Mouse (Mus musculus): Measurements from ENCODE around the gene Bend3. TPM values are rescaled to one million over a fixed set of nuclear protein-coding genes. Genes with fewer than 3 reads are reported as not detected.

The Bend3 gene
- polyA plus RNA-seq (2014; fragmentation: Nextera tagmentation; extraction: Ambion mirVana), result 8.7 and 8.8 TPM in 2 replicates

DNA sequence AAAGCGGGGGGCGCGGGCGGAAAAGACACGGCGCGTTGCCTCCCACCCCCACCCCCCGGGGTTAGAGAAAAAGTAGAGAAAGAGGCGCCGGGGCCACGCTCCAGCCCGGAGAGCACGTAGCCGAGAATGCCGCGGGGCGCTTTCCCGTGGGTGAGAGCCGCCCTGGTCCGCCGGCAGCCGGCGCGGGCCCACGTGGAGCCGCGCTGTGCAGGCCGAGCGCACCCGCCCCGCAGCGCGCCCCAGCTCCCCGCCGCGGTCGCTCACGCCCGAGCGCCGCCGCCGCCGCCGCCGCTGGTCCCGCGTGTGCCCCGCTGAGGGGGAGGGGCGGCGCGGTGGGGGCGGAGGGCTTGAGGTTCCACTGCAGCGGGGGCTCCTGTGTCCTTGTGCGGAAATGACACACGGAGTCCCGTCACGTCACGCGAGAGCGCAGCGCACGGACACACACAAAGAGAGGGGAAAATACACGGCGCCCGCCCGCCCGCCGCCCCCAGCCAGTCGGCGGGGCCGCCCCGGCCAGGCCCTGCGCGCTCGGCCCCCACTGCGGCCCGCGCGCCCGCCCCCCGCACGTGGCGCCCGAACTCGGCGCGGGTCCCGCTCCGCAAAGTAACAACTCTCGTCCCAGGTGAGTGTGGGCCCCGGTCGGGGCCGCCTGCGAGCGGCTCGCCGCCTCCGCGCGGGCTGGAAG is at the start of gene Bend3:
Gene Bend3 (plus strand): TSS at position 81 of the 685 bp plus-strand sequence.
- Histone ChIP-seq H3K4me3 (ENCODE audit: low read depth, low read length) (peak within 1 kb of the TSS; percentile 85), H3K9ac (ENCODE audit: low read depth, low read length) (peak within 1 kb of the TSS; percentile 99), H3K9me3 (ENCODE audit: control insufficient read depth, low read length) (no peaks in the 10 kb centered on the region), H3K27ac (ENCODE audit: low read depth, low read length) (peak within 1 kb of the TSS; percentile 99), H3K4me2 (replicated peaks; ENCODE audit: low read depth, low read length) (peak within 1 kb of the TSS; percentile 98), H3K36me3 (ENCODE audit: control insufficient read depth, insufficient read depth, low read length) (no peaks in the 10 kb centered on the region), H3K4me1 (replicated peaks; ENCODE audit: control insufficient read depth, insufficient read depth, low read length) (no peaks in the 10 kb centered on the region; the same call in 1 of the 2 replicates), H3K27me3 (ENCODE audit: control insufficient read depth, insufficient read depth, low read length) (no peaks in the 10 kb centered on the region)
- ATAC-seq (ENCODE audit: low FRiP score), result peak; percentile 60
- under 1% methylated on average over 28 of the region's 101 CpGs for WGBS
- DNase-seq (ENCODE audit: low spot score), result peak; percentile 79

DNA sequence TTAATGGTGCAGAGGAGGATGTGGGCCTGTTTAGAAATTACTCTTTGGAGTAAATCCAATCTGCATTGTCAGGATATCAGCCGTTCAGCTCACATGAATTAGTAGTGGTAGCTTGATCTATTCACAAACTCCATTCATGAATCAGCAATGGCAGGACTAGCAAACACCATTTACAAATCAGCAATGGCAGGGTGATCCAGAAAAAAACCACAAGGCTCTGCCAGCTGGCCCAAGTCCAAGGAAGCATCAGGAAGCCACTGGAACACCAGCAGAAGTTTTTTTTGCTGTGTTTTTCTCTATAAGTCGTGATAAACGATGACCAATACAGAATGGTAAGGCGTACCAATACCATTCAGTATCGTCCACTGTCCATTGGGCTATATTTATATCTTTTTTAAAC is 48.0 kb upstream of the Bend3 start:
- DNase-seq (ENCODE audit: low spot score) (no peak), ATAC-seq (ENCODE audit: low FRiP score) (no peak)
- 92% methylated on average over 5 of the region's 5 CpGs for WGBS
- Histone ChIP-seq H3K27me3 (ENCODE audit: control insufficient read depth, insufficient read depth, low read length) (no peaks in the 10 kb centered on the region), H3K4me1 (replicated peaks; ENCODE audit: control insufficient read depth, insufficient read depth, low read length) (no peaks in the 10 kb centered on the region), H3K4me2 (replicated peaks; ENCODE audit: low read depth, low read length) (no peak overlapping the region), H3K9me3 (ENCODE audit: control insufficient read depth, low read length) (no peaks in the 10 kb centered on the region), H3K4me3 (ENCODE audit: low read depth, low read length) (no peak overlapping the region), H3K27ac (ENCODE audit: low read depth, low read length) (no peak overlapping the region), H3K9ac (ENCODE audit: low read depth, low read length) (no peak overlapping the region), H3K36me3 (ENCODE audit: control insufficient read depth, insufficient read depth, low read length) (no peaks in the 10 kb centered on the region)

DNA sequence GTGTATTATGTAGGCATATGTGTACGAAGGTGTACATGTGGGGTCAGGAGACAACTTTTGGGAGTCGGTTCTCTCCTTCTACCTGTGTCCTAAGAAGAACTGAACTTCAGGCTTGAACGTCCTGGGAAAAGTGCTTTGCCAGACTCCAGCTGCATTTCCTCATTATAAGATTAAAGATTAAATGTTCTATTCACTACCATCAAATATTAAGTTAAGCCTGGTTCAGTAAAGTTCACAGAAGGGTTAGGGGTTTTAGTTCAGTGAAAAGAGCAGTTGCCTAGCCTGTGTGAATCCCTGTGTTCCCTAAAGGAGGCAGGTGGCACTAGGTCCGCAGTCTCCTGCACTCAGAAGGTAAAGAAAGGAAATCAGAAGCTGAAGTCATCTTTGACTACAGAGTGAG is 44.3 kb upstream of the Bend3 start:
- 95% methylated on average over 4 of the region's 4 CpGs for WGBS
- ATAC-seq (ENCODE audit: low FRiP score) (no peak), DNase-seq (ENCODE audit: low spot score) (no peak)
- no peak overlapping the region for H3K4me3 ChIP-seq (ENCODE audit: low read depth, low read length)
- no peaks in the 10 kb centered on the region for H3K36me3 ChIP-seq (ENCODE audit: control insufficient read depth, insufficient read depth, low read length)
- H3K27me3 ChIP-seq (ENCODE audit: control insufficient read depth, insufficient read depth, low read length), result no peaks in the 10 kb centered on the region
- H3K4me1 ChIP-seq (replicated peaks; ENCODE audit: control insufficient read depth, insufficient read depth, low read length), result no peaks in the 10 kb centered on the region
- H3K4me2 ChIP-seq (replicated peaks; ENCODE audit: low read depth, low read length), result no peak overlapping the region
- H3K27ac ChIP-seq (ENCODE audit: low read depth, low read length), result no peak overlapping the region
- H3K9me3 ChIP-seq (ENCODE audit: control insufficient read depth, low read length), result no peaks in the 10 kb centered on the region
- H3K9ac ChIP-seq (ENCODE audit: low read depth, low read length), result no peak overlapping the region

DNA sequence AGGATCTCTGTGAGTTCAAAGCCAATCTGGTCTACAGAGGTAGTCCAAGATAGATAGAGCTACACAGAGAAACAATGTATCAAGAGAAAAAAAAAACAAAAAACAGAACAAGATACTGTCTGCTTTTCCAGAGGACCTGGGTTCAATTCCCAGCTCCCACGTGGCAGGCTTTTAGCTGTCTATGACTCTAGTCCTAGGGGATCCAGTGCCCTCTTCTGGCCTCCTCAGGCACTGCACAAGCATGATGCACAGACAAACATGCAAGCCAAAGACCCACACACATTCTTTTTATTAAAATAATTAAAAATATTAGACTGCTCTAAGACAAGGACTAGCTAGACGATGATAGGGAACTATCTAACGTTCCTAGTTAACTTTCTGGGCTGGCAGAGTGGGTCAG is 42.9 kb upstream of the Bend3 start:
- Histone ChIP-seq H3K27me3 (ENCODE audit: control insufficient read depth, insufficient read depth, low read length) (no peaks in the 10 kb centered on the region), H3K4me3 (ENCODE audit: low read depth, low read length) (no peak overlapping the region), H3K9me3 (ENCODE audit: control insufficient read depth, low read length) (no peaks in the 10 kb centered on the region), H3K36me3 (ENCODE audit: control insufficient read depth, insufficient read depth, low read length) (no peaks in the 10 kb centered on the region), H3K9ac (ENCODE audit: low read depth, low read length) (no peak overlapping the region), H3K4me2 (replicated peaks; ENCODE audit: low read depth, low read length) (no peak overlapping the region), H3K27ac (ENCODE audit: low read depth, low read length) (no peak overlapping the region), H3K4me1 (replicated peaks; ENCODE audit: control insufficient read depth, insufficient read depth, low read length) (0 out of 2 replicates have a peak, but pooled peaks cover 3% of the 10 kb centered on the region)
- ATAC-seq (ENCODE audit: low FRiP score) (no peak), DNase-seq (ENCODE audit: low spot score) (no peak)
- WGBS, result 92% methylated on average over 3 of the region's 3 CpGs

DNA sequence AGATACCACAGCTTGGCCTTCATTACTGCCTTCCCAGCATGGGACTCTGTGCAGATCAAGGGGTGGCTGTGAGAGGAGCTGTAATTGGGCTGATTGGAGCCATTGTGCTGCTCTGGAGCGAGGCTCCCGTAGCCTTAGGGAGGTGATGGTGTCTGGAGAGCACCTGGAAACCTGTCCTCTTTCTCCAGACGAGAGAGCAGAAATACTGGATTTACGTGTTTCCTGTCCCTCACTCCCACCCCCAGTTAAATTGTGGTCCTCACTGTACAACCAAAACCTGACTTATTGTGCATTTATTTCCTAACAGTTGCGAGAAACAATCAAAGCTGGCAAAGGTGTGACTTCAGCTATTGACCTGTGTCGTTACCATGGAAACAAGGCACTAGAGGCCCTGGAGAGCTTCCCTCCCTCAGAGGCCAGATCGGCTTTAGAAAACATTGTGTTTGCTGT is 39.1 kb upstream of the Bend3 start:
- Histone ChIP-seq H3K9ac (ENCODE audit: low read depth, low read length) (no peak overlapping the region), H3K27me3 (ENCODE audit: control insufficient read depth, insufficient read depth, low read length) (no peaks in the 10 kb centered on the region), H3K4me3 (ENCODE audit: low read depth, low read length) (no peak overlapping the region), H3K27ac (ENCODE audit: low read depth, low read length) (peak overlapping the region; percentile 81), H3K36me3 (ENCODE audit: control insufficient read depth, insufficient read depth, low read length) (no peaks in the 10 kb centered on the region), H3K4me2 (replicated peaks; ENCODE audit: low read depth, low read length) (no peak overlapping the region; the same call in 1 of the 2 replicates), H3K4me1 (replicated peaks; ENCODE audit: control insufficient read depth, insufficient read depth, low read length) (0 out of 2 replicates have a peak, but pooled peaks cover 3% of the 10 kb centered on the region), H3K9me3 (ENCODE audit: control insufficient read depth, low read length) (no peaks in the 10 kb centered on the region)
- WGBS, result 8% methylated on average over 7 of the region's 7 CpGs
- ATAC-seq (ENCODE audit: low FRiP score) (peak; percentile 74), DNase-seq (ENCODE audit: low spot score) (peak; percentile 55)

DNA sequence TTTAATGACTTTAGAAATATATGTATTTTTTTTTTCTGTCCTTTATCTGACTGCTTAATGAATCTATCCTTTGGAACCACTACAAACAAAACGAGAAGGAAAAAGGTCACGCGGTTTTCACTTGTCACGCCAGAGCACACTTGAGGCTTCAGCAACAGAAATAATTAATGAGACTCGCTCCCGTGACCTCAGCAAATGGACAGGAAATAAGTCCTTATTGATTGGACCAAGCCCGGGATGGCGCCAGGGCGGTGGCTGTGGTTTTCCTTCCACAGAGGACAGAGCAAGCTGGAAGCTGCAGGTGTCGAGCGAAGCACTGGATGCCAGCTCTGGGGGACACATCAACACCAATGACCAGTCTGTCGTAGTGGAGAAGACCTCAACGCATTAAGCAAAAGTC is 38.6 kb upstream of the Bend3 start:
- Histone ChIP-seq H3K27me3 (ENCODE audit: control insufficient read depth, insufficient read depth, low read length) (no peaks in the 10 kb centered on the region), H3K9me3 (ENCODE audit: control insufficient read depth, low read length) (no peaks in the 10 kb centered on the region), H3K27ac (ENCODE audit: low read depth, low read length) (peak overlapping the region; percentile 81), H3K4me1 (replicated peaks; ENCODE audit: control insufficient read depth, insufficient read depth, low read length) (0 out of 2 replicates have a peak, but pooled peaks cover 3% of the 10 kb centered on the region), H3K4me2 (replicated peaks; ENCODE audit: low read depth, low read length) (0 out of 2 replicates have a peak overlapping the region, but pooled peaks have one; percentile 3), H3K9ac (ENCODE audit: low read depth, low read length) (no peak overlapping the region), H3K36me3 (ENCODE audit: control insufficient read depth, insufficient read depth, low read length) (no peaks in the 10 kb centered on the region), H3K4me3 (ENCODE audit: low read depth, low read length) (no peak overlapping the region)
- peak; percentile 44; the same call in 1 of the 2 replicates for ATAC-seq (ENCODE audit: low FRiP score)
- peak; percentile 59 for DNase-seq (ENCODE audit: low spot score)
- 34% methylated on average over 13 of the region's 13 CpGs for WGBS

DNA sequence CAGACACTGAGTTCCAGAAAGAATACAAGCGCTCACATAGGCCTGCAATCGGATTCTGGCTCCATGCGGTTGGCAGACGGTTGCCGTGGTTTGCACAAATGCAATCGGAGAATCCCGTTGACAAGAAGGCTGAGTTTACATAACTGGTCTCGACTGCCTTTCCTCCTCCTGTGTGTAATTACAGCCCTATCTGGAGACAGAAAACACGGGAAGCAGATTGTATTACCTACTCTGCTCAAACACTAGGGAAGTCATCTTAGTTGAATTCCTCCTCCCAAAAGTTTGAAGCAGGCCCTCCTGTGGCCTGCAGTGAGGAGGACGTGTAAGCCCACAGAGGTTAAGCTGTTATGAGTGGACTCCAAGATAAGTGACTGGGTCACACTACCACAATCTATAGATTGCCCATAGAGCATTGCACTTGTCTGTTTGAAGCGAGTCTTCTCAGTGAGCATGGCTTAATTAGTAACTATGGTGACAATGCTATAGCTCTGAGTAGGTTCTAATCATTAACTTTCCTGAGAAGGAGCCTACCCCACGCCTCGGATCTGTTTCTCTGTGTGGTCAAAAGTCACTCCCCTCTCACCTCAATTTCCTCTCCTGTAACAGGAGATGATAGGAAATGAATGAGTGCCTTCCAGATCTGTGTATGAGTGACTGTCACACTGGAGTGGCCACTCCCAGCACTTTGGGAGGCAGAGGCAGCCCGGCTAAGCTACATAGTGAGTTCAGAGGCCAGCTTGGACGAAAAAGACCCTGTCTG is 37.5 kb upstream of the Bend3 start:
- no peaks in the 10 kb centered on the region for H3K36me3 ChIP-seq (ENCODE audit: control insufficient read depth, insufficient read depth, low read length)
- ATAC-seq (ENCODE audit: low FRiP score) (no peak), DNase-seq (ENCODE audit: low spot score) (peak; percentile 36)
- H3K9ac ChIP-seq (ENCODE audit: low read depth, low read length), result no peak overlapping the region
- H3K4me3 ChIP-seq (ENCODE audit: low read depth, low read length), result no peak overlapping the region
- H3K27me3 ChIP-seq (ENCODE audit: control insufficient read depth, insufficient read depth, low read length), result no peaks in the 10 kb centered on the region
- no peaks in the 10 kb centered on the region for H3K9me3 ChIP-seq (ENCODE audit: control insufficient read depth, low read length)
- 0 out of 2 replicates have a peak, but pooled peaks cover 3% of the 10 kb centered on the region for H3K4me1 ChIP-seq (replicated peaks; ENCODE audit: control insufficient read depth, insufficient read depth, low read length)
- WGBS, result 46% methylated on average over 15 of the region's 15 CpGs
- no peak overlapping the region for H3K4me2 ChIP-seq (replicated peaks; ENCODE audit: low read depth, low read length)
- peak overlapping the region; percentile 81; the same call in 1 of the 2 replicates for H3K27ac ChIP-seq (ENCODE audit: low read depth, low read length)

DNA sequence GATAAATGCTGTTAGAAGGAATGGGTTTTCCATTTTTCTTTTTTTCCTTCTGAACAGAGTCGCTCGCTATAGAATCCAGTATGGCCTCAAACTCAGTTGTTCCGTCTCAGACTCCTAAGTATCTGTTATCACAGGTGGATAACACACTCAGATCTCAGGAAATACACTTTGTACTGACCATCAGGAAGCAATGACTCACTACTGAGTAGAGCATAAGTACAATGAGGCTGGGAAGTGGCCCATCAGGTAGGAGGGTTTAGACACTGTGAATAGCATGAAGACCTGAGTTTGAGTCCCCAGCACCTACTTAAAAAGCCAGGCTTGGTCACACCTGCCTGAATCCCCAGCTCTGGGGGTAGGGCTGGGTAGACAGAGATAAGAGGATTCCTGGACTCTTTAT is 30.0 kb upstream of the Bend3 start:
- H3K36me3 ChIP-seq (ENCODE audit: control insufficient read depth, insufficient read depth, low read length), result no peaks in the 10 kb centered on the region
- peaks cover 3% of the 10 kb centered on the region; the same call in 1 of the 2 replicates for H3K4me1 ChIP-seq (replicated peaks; ENCODE audit: control insufficient read depth, insufficient read depth, low read length)
- no peaks in the 10 kb centered on the region for H3K27me3 ChIP-seq (ENCODE audit: control insufficient read depth, insufficient read depth, low read length)
- H3K4me2 ChIP-seq (replicated peaks; ENCODE audit: low read depth, low read length), result no peak overlapping the region
- ATAC-seq (ENCODE audit: low FRiP score) (no peak), DNase-seq (ENCODE audit: low spot score) (no peak)
- no peak overlapping the region for H3K9ac ChIP-seq (ENCODE audit: low read depth, low read length)
- H3K4me3 ChIP-seq (ENCODE audit: low read depth, low read length), result no peak overlapping the region
- H3K27ac ChIP-seq (ENCODE audit: low read depth, low read length), result no peak overlapping the region
- 90% methylated on average over 3 of the region's 3 CpGs for WGBS
- H3K9me3 ChIP-seq (ENCODE audit: control insufficient read depth, low read length), result no peaks in the 10 kb centered on the region
